Mouse (Mus musculus) cortical plate, adult 2 months (tissue): ENCODE measurements at regions not wholly inside any gene's neighbourhood (a gene's known extent, or its start where the extent isn't known, plus 50 kb on each side); places are given as distances from the start of the nearest gene placed in this dataset.

Experiments used
- CTCF ChIP-seq: fragments of 200-500 bp; IDR thresholded peaks from 2 replicates; pipeline ENCODE4 v1.5.1; 2011; ENCODE audit warnings: mild to moderate bottlenecking, control low read depth, low read length; ENCODE audit not compliant: insufficient read depth; ENCODE audit errors: extremely low read depth
- POLR2A ChIP-seq: fragments of 200-500 bp; IDR thresholded peaks from 2 replicates; pipeline ENCODE4 v1.6.1; 2011; ENCODE audit warnings: mild to moderate bottlenecking, low read length, control low read depth; ENCODE audit not compliant: insufficient read depth; ENCODE audit errors: extremely low read depth

- TF ChIP-seq CTCF: no peak
- no peak for TF ChIP-seq POLR2A
These were observed 220.3 kb upstream of the Nfe2l3 start for GRCm38 (mm10) chr6:51212216-51212615.
